Mouse (Mus musculus) embryonic fibroblast, embryonic 13.5 days (primary cell): ENCODE data around the gene Cyp26b1.

Source experiments
- CTCF ChIP-seq: IDR thresholded peaks from 2 replicates; pipeline ENCODE4 v1.5.1; 2011; ENCODE audit warnings: mild to moderate bottlenecking, control low read depth, low read length, moderate library complexity, borderline replicate concordance; ENCODE audit not compliant: insufficient read depth
- POLR2A ChIP-seq: IDR thresholded peaks from 2 replicates; pipeline ENCODE4 v1.6.1; 2011; ENCODE audit warnings: low read depth, mild to moderate bottlenecking, control low read depth, low read length, moderate library complexity

DNA sequence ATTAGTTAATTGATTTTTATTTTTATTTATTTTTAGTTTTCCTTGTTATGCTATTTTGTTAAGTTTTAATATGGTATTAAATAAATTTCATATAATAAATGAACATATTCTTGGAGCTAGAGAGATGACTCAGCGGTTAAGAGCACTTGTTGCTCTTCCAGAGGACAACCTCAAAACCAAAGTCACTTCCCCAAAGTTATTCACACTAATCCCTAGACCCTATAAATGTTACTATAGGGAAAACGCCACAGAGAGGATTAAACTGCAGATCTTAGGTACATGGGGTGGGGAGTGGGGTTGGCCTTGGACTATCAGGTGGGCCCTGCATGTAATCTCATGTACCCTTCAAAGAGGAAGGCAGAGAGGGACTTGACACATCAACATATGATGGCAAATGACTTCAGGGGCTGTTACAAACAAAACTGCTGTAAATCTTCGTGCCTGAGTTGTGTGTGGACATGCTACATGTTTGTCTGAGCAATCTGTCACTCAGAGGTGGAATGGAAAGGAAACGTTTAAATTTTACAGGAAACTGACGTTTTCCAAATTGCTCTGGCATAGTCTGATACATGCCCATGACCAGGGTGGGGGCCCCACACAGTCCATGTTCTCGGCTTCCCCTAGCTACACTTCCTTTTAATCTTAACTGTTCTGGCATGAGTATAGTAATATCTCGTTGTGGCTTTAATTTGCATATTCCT, 68.7 kb downstream of the Cyp26b1 start:
- TF ChIP-seq POLR2A (no peak), CTCF (no peak)
